8 mouse cellular contexts compared by ENCODE assay signal in the genomic region with DNA sequence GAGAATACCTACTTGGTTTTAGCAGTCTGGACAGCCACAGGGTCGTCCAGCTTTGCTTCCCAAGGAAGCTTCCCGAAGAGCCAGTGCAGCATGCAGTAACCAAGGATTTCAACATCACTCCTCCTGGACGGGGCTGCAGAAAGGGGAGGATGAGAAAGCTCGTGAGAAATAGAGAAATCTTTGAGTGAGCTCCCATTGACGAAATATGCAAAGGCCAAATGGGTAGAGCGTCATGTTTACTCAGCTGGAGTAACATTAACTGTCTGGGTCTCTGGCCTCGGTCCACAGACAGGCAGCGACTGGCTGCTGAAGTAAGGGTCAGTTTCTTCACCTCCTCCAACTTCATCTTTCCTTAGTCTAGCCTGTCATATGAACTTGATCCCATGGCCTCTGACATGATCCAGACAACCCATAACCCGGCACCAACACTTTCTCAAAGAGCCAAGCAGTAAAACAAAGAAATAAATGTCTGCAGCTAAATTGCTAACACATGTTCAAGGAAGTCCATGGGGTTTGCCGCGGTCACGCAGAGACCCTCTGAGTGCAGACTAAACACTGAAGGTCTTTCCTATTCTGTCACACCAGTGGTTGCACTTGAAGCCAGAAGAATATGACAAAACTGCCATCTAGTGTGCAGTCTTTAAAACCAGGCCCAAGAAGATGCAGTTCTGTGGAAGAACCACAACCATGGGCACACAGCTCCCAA.
DNase-seq lines count a peak whose midpoint lies in the region; ATAC-seq lines count a peak whose summit lies in the region.

No protein-coding gene starts in this region.

- 64% methylated on average over 12 of the region's 12 CpGs for WGBS in hindbrain, embryonic 13.5 days

- H3K4me3 ChIP-seq in hindbrain, embryonic 13.5 days: no peak overlapping the region

- H3K27ac ChIP-seq in hindbrain, embryonic 13.5 days: no peak overlapping the region

- H3K4me1 ChIP-seq in hindbrain, embryonic 13.5 days (replicated peaks): no peaks in the 10 kb centered on the region

- no peaks in the 10 kb centered on the region for H3K36me3 ChIP-seq in hindbrain, embryonic 13.5 days

- H3K9me3 ChIP-seq in hindbrain, embryonic 13.5 days: no peaks in the 10 kb centered on the region

- ATAC-seq in hindbrain, embryonic 13.5 days (ENCODE audit: low FRiP score): peak; percentile 82

- no peak overlapping the region for H3K4me2 ChIP-seq in hindbrain, embryonic 13.5 days

- H3K27me3 ChIP-seq in hindbrain, embryonic 13.5 days: no peaks in the 10 kb centered on the region

- H3K9ac ChIP-seq in hindbrain, embryonic 13.5 days: no peak overlapping the region

- peak; percentile 29 for DNase-seq in 416B (ENCODE audit: low read depth)
- peak; percentile 3 for DNase-seq in cerebellum, adult 9-11 months
- peak; percentile 11 to 20 for DNase-seq in frontal cortex, postnatal 14 days (ENCODE audit: low spot score in 2 of 2)
- DNase-seq in layer of hippocampus, adult 9-11 months: peak; percentile 22
- DNase-seq in lung, postnatal 14 days: peak; percentile 17
- peak; percentile 6 for DNase-seq in right cerebral cortex, postnatal 14 days
- DNase-seq in spleen, postnatal 14 days (ENCODE audit: low spot score in 2 of 2): no peak

Comparison
In these comparisons a context has a peak if more than half of its experiments do, and no peak if none do; other contexts are left out.
1. DNase-seq: peak in 416B (single experiment), cerebellum, adult 9-11 months (single experiment), frontal cortex, postnatal 14 days (2 of 2), layer of hippocampus, adult 9-11 months (single experiment), lung, postnatal 14 days (single experiment) and right cerebral cortex, postnatal 14 days (single experiment); none in spleen, postnatal 14 days (0 of 2).